Mouse (Mus musculus): Measurements from ENCODE around the gene Inhbc.

GRCm38 (mm10) chr10:127367116-127367515, 3.1 kb downstream of the Inhbc start:
- TF ChIP-seq CTCF (IDR thresholded peaks at IDR 0.05; ENCODE audit: borderline replicate concordance, insufficient read depth, low read length), result no peak
- TF ChIP-seq POLR2A (IDR thresholded peaks at IDR 0.05; ENCODE audit: low read depth, low read length), result no peak

All from embryonic fibroblast, embryonic 13.5 days (primary cell).